Mouse (Mus musculus) small intestine, adult 2 months (tissue): ENCODE data around the gene Slc16a2. TPM values are rescaled to one million over a fixed set of nuclear protein-coding genes. Genes with fewer than 3 reads are reported as not detected.

Experiments used
- H3K27ac ChIP-seq: fragments of 200-500 bp; 2 replicates; pipeline ENCODE4 v1.5.1; 2012; ENCODE audit warnings: low read depth, low read length, control low read depth, inconsistent platforms; ENCODE audit not compliant: insufficient read depth
- H3K27me3 ChIP-seq: fragments of 200-500 bp; 2 replicates; pipeline ENCODE4 v1.6.1; 2012; ENCODE audit warnings: mild to moderate bottlenecking, moderate library complexity, low read length, inconsistent platforms; ENCODE audit not compliant: control insufficient read depth, insufficient read depth
- H3K36me3 ChIP-seq: fragments of 200-500 bp; 2 replicates; pipeline ENCODE4 v1.6.1; 2012; ENCODE audit warnings: mild to moderate bottlenecking, low read length, control low read depth, inconsistent platforms; ENCODE audit not compliant: control insufficient read depth, insufficient read depth
- H3K4me1 ChIP-seq: fragments of 200-500 bp; 2 replicates; pipeline ENCODE4 v1.6.1; 2012; ENCODE audit warnings: low read length, inconsistent platforms, mixed read lengths; ENCODE audit not compliant: control insufficient read depth, insufficient read depth, insufficient read length
- H3K4me3 ChIP-seq: fragments of 200-500 bp; 2 replicates; pipeline ENCODE4 v1.5.1; 2012; ENCODE audit warnings: low read depth, mild to moderate bottlenecking, control low read depth, inconsistent platforms, low read length, moderate library complexity
- CTCF ChIP-seq: fragments of 200-500 bp; IDR thresholded peaks from 2 replicates; pipeline ENCODE4 v1.5.1; 2012; ENCODE audit warnings: low read depth, mild to moderate bottlenecking, control low read depth, inconsistent platforms, low read length, moderate library complexity, mixed read lengths; ENCODE audit not compliant: insufficient replicate concordance, insufficient read length; ENCODE audit errors: extremely low read depth
- POLR2A ChIP-seq: fragments of 200-500 bp; IDR thresholded peaks from 2 replicates; pipeline ENCODE4 v1.6.1; 2012; ENCODE audit warnings: low read depth, mild to moderate bottlenecking, control low read depth, inconsistent platforms, low read length, moderate library complexity
- WGBS: fragments of 180-500 bp; shearing (Covaris S2); methylation state at CpG from one replicate; pipeline ENCODE4 v1.1.7; 2018; 5-methylcytosine and 5-hydroxymethylcytosine counted together
- polyA plus RNA-seq: library from polyadenylated mRNA; depleted of rRNA; stranded (reverse); fragments of >200 nt; gene quantifications from 2 replicates; pipeline ENCODE4 v1.2.3, GENCODE M21; 2012

Slc16a2 gene
- polyA plus RNA-seq, 1 experiment = 1.9 TPM

DNA sequence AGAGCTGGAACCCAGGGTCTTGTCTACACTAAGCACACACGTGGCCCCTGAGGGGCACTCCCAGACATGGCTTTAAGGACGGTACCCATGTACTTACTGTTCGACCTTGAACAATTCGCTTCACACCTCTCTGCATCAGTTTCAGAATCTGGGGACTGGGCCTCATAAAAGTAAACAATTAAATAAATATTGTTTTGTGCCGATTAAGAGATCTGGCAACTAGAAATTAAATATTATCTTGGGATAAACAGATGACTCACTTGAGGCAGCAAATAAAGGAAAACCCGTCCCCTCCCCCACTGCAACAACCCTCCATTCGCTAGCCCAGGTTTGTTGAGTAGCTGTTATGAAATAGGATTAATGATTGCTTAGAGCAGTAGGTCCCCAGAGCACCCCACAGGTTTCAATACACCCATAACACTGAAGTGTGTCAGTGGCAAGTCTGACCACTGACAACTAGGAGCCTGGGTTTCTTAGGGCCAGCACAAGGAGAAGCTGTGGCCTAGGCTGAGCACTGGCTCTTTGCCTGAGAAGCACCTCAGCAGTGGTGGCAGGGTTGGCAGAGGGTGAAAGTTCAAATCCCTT is 87.7 kb downstream of the Slc16a2 start:
- Histone ChIP-seq H3K36me3 (no peaks in the 10 kb centered on the region), H3K27ac (no peak overlapping the region), H3K27me3 (no peaks in the 10 kb centered on the region), H3K4me1 (peaks cover 6% of the 10 kb centered on the region; the same call in 1 of the 2 replicates), H3K4me3 (no peak overlapping the region)
- WGBS = 78% methylated on average over 7 of the region's 7 CpGs
- TF ChIP-seq CTCF = no peak

DNA sequence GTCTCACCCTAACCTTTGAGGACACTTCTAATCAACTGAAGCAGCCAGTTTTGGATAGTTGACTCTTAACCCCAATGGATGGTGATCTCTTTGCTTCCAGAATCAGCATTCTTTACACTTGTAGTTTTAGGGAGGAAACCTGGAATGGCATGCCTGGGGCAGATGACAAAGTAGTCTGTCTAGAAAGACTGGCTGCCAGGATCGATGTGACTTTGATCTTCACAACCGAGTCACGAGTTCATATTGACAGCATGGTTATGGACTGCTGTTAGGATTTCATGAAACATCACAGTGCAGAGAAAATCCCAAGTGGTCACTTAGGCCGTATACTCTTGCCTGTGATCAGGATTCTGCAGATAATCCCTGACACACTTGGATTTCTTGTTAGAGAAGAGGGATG is 88.7 kb downstream of the Slc16a2 start:
- Histone ChIP-seq H3K27ac (no peak overlapping the region), H3K4me1 (peaks cover 6% of the 10 kb centered on the region; the same call in 1 of the 2 replicates), H3K4me3 (no peak overlapping the region), H3K27me3 (no peaks in the 10 kb centered on the region), H3K36me3 (no peaks in the 10 kb centered on the region)
- TF ChIP-seq POLR2A (no peak), CTCF (no peak)
- 84% methylated on average over 4 of the region's 4 CpGs for WGBS

DNA sequence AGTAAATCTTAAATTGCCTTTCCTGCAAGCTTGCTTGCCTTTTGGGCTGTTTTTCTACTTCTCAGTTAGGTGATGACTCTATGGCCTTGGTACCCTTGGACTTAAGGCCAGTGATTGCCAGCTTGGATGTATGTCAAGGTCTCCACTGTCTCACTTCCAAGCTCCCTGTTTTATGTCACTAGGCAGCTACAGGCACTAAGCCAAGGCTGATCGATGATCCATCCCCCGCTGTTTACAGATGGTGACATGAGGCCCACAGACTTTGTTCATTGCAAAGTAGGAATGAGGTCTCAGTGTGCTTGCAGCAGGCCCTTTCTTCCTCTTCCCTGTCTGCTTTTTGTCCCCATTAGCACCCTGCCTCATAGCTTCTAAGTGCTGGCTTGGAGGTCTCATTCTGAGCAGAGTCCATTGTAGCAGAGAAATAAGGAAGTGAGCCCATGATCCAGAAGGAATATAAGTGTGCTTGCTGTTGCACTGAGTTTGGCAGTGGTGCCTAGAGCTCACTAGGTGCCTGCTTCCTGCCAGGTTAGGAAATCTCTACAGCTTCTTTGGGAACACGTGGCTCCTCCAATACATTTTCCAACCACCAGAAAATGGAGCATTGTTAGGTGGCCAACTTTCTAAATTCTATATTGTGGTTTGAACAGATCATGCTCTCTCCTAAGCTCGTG is 89.6 kb downstream of the Slc16a2 start:
- no peak for TF ChIP-seq POLR2A
- TF ChIP-seq CTCF = no peak
- Histone ChIP-seq H3K4me3 (no peak overlapping the region), H3K27me3 (no peaks in the 10 kb centered on the region), H3K36me3 (no peaks in the 10 kb centered on the region), H3K4me1 (peaks cover 6% of the 10 kb centered on the region; the same call in 1 of the 2 replicates), H3K27ac (no peak overlapping the region)
- WGBS = 34% methylated on average over 4 of the region's 4 CpGs

DNA sequence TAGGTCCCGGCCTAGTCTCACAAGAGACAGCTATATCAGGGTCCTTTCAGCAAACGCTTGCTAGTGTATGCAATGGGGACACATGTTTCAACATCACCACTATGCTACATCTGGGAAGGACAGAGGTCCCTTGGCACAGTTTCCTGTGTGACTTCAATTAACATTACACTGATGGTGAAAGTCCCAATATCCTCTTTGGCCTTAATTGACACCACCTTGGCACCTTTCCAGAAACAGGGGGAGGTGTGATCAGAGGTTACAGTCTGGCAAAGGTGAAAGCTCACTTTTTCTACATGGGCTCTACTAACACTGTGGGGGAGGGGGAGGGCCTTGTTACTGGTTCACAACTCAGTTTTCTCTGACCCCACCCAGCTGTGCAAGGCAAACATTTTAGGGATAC is 99.3 kb downstream of the Slc16a2 start:
- Histone ChIP-seq H3K27me3 (no peaks in the 10 kb centered on the region), H3K4me3 (no peak overlapping the region), H3K4me1 (peaks cover 3% of the 10 kb centered on the region; the same call in 1 of the 2 replicates), H3K36me3 (no peaks in the 10 kb centered on the region), H3K27ac (no peak overlapping the region)
- no peak for TF ChIP-seq CTCF
- TF ChIP-seq POLR2A = no peak
- 46% methylated on average over 2 of the region's 2 CpGs for WGBS

DNA sequence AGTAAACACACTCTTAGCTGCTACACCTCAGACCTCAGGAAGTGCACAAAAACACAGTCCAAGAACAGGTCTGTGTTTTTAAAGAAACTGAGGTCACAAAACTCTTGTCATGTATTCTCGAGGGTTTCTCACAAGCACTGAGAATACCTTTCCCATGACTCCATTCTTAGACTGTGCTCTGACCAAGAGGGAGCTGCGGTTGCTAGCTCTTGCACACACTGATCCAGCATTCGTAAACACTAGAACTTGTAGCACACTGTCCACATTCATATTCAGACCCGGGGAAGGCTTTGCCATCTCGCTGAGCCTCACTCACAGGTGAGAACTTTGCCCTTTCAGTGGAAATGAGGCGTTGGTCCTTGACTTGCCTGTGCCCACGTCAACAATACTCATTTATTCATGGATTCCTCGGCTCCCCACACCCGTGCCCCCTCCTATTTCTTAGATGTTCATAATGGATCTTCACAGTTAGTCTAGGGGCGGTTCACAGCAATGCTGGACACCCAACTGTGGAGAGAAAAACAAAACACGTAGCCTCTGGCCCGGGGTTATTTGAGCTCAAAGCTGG is 102.1 kb downstream of the Slc16a2 start:
- Histone ChIP-seq H3K4me1 (peaks cover 3% of the 10 kb centered on the region; the same call in 1 of the 2 replicates), H3K36me3 (no peaks in the 10 kb centered on the region), H3K27me3 (no peaks in the 10 kb centered on the region), H3K27ac (no peak overlapping the region), H3K4me3 (no peak overlapping the region)
- no peak for TF ChIP-seq CTCF
- no peak for TF ChIP-seq POLR2A
- WGBS = 40% methylated on average over 12 of the region's 12 CpGs

DNA sequence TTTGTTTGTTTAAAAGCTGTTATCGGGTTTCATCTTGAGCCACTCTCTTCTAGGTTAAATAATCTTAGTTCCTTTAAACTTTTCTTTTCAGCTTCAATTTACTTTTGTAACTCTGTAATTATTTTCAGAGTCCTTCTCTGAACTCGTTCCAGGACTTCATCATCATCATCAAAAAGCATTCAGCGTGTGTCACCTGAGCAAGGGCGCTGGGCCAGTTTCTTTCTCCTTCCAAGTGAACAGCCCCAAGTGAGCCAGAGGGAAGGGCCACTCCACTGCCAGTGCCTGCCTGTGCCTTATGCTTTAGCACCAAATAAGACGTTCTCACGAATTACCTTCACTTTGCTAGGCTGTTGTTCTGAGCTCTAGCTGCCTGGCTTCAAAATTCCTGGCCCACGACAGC is 108.9 kb downstream of the Slc16a2 start:
- 49% methylated on average over 7 of the region's 7 CpGs for WGBS
- Histone ChIP-seq H3K27ac (no peak overlapping the region), H3K4me1 (no peaks in the 10 kb centered on the region), H3K4me3 (no peak overlapping the region), H3K36me3 (no peaks in the 10 kb centered on the region), H3K27me3 (no peaks in the 10 kb centered on the region)
- TF ChIP-seq CTCF (no peak), POLR2A (no peak)

DNA sequence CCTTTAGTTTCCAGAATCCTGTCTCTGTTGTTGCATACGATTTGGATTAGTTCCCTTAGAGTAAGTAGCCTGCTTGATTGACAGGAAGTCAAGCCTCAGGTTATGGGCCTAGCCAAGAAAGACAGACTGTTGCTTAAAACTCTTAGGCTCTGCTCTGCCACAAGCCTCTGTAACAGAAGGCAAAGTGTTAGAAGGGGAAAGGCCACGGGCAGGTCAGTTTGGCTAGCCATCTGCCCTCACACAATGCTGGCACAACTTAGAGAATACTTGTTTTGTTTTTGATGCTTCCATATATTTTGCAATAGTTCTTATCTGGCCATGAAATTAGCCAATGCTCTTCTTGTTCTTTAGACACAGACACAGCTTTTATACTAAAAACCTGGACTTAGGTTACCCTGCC is 112.1 kb downstream of the Slc16a2 start:
- Histone ChIP-seq H3K27ac (no peak overlapping the region), H3K4me3 (no peak overlapping the region), H3K27me3 (no peaks in the 10 kb centered on the region), H3K4me1 (no peaks in the 10 kb centered on the region), H3K36me3 (no peaks in the 10 kb centered on the region)
- TF ChIP-seq CTCF = no peak
- no peak for TF ChIP-seq POLR2A
- WGBS = 66% methylated on average over 2 of the region's 2 CpGs

DNA sequence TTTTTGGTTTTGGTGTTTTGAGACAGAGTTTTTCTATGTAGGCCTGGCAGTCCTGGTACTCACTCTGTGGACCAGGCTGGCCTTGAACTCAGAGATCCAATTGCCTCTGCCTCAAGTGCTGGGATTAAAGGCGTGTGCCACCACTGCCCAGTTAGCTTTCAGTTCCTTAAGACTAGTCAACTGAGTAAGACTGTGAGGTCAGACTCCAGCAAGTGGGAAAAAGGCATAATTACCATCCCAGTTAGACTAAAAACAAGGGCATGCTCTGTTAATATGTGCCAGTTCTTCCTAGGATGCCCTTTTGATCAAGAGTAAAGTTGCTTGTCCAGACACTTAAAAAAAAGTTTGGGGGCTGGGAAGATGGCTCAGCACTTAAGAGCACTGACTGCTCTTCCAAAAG is 113.2 kb downstream of the Slc16a2 start:
- Histone ChIP-seq H3K27me3 (no peaks in the 10 kb centered on the region), H3K36me3 (no peaks in the 10 kb centered on the region), H3K27ac (no peak overlapping the region), H3K4me1 (no peaks in the 10 kb centered on the region), H3K4me3 (no peak overlapping the region)
- TF ChIP-seq CTCF (no peak), POLR2A (no peak)
- 69% methylated on average over 1 of the region's 1 CpGs for WGBS
